In the genomic region with DNA sequence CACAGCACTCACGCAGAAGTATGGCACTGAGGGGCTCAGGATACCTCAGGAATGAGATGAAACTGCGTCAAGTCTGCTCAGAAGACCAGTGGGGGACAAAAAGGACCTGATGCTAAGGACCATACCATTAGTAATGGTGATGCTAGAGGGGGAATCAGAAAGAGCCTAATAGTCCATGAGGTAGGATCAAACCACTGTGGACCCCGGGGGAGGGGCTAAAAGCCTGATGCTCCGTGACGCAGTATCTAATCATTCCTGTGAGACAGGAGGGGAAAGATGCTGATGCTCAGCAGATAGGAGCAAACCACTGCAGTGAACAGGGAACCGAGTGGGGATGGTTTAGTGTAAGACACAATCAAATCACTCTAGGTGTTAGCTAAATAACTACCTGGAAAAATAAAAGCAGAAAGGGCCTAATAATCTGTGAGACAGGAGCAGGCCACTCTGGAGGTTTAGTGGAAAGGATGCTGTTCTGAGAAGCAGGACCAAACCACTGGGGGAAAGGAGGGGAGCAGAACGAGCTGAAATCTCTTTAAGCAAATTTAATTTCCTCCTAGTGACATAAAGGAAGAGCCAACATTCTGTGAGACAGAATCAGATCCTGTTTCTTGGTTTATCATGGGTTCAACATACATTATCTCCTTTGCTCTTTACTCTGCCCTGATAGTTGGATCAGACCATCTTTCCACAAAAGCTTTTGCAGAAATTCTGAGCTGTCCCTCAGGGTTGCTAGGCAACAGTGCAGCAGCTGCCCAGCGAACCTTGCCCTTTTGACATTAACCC, we compare ENCODE assay signal across 9 mouse cellular contexts.
A peak's percentile ranks its signal among the peaks of the same experiment; 100 is the strongest.
DNase-seq lines count a peak whose midpoint lies in the region; ATAC-seq and TF ChIP-seq lines count a peak whose summit lies in the region.
"Had no signal": no experiment of that assay in that cellular context is flagged by ENCODE, and none has a peak within 500 bp of the region (broad histone marks: within the 10 kb centered on the region; RNA-seq: fewer than 3 reads in every experiment).

No protein-coding gene starts in this region.

- H3K4me3 ChIP-seq in gastrocnemius, adult 2 months = no peak overlapping the region
- H3K4me3 ChIP-seq in liver, postnatal 0 days (ENCODE audit: low read depth, low read length) = no peak overlapping the region

- no peak for ATAC-seq in liver, postnatal 0 days

- H3K27ac ChIP-seq in gastrocnemius, adult 2 months = no peak overlapping the region
- no peak overlapping the region for H3K27ac ChIP-seq in liver, postnatal 0 days (ENCODE audit: low read depth)

- WGBS in liver, postnatal 0 days (ENCODE audit: insufficient replicate concordance) = 26% methylated on average over 8 of the region's 8 CpGs

- H3K4me2 ChIP-seq in liver, postnatal 0 days (ENCODE audit: low read depth, low read length) = no peak overlapping the region

- H3K27me3 ChIP-seq in liver, postnatal 0 days (ENCODE audit: insufficient read depth, low read length) = no peaks in the 10 kb centered on the region

- no peaks in the 10 kb centered on the region for H3K9me3 ChIP-seq in liver, postnatal 0 days (ENCODE audit: low read length)
- H3K9me3 ChIP-seq: G1E had no signal

- no peaks in the 10 kb centered on the region for H3K4me1 ChIP-seq in liver, postnatal 0 days (ENCODE audit: insufficient read depth)

- H3K9ac ChIP-seq in liver, postnatal 0 days (replicated peaks) = no peak overlapping the region

- intact Hi-C loops in left cerebral cortex, postnatal 25 days (cut with DNase I) = no loop called here
- intact Hi-C loops in gastrocnemius, adult 2 months (cut with DNase I) = no loop called here

- no peak for TF ChIP-seq CTCF in gastrocnemius, adult 2 months (IDR thresholded peaks at IDR 0.05)
- no peak for TF ChIP-seq CTCF in liver, postnatal 0 days (IDR thresholded peaks at IDR 0.05; ENCODE audit: low read depth)

- TF ChIP-seq EP300 in liver, postnatal 0 days (IDR thresholded peaks at IDR 0.05; ENCODE audit: low read depth) = no peak

- DNase-seq in ES-CJ7 (ENCODE audit: low read depth, low spot score) = peak; percentile 1
- DNase-seq in cerebellum, postnatal 36 days = peak; percentile 81
- peak; percentile 70 to 84 for DNase-seq in frontal cortex, postnatal 36 days (ENCODE audit: low spot score in 2 of 2)
- peak; percentile 77 to 91 for DNase-seq in left cerebral cortex, postnatal 25 days (ENCODE audit: low spot score in 2 of 2)
- DNase-seq in right cerebral cortex, adult 2 months (ENCODE audit: low spot score in 2 of 2) = peak; percentile 78 to 83
- DNase-seq in gastrocnemius, adult 2 months = no peak
- DNase-seq in urinary bladder, adult 18-20 months (ENCODE audit: low spot score in 2 of 2) = no peak
- no peak for DNase-seq in liver, postnatal 0 days

- H3K36me3 ChIP-seq in liver, postnatal 0 days (replicated peaks; ENCODE audit: insufficient read depth, low read length) = no peaks in the 10 kb centered on the region
- H3K36me3 ChIP-seq: G1E had no signal

Comparison
In these comparisons a context has a peak if more than half of its experiments do, and no peak if none do; other contexts are left out.
1. DNase-seq: peak in ES-CJ7 (single experiment), cerebellum, postnatal 36 days (2 of 2), frontal cortex, postnatal 36 days (2 of 2), left cerebral cortex, postnatal 25 days (2 of 2) and right cerebral cortex, adult 2 months (2 of 2); none in gastrocnemius, adult 2 months (single experiment), urinary bladder, adult 18-20 months (0 of 2) and liver, postnatal 0 days (single experiment).